Mouse (Mus musculus) brain, embryonic 14.5 days (tissue): ENCODE results near the gene Tns2.
A peak's percentile ranks its signal among the peaks of the same experiment; 100 is the strongest.

Experiments
- CTCF ChIP-seq: fragments of 200-500 bp; IDR thresholded peaks from 2 replicates; pipeline ENCODE4 v1.5.1; 2012; ENCODE audit warnings: inconsistent platforms, mild to moderate bottlenecking, moderate library complexity, borderline replicate concordance; ENCODE audit not compliant: insufficient read depth, insufficient read length; ENCODE audit errors: extremely low read depth
- POLR2A ChIP-seq: fragments of 200-500 bp; IDR thresholded peaks from 2 replicates; pipeline ENCODE4 v1.6.1; 2012; ENCODE audit warnings: mild to moderate bottlenecking, inconsistent platforms, borderline replicate concordance; ENCODE audit not compliant: poor library complexity, insufficient read depth, insufficient read length, severe bottlenecking; ENCODE audit errors: extremely low read depth

DNA sequence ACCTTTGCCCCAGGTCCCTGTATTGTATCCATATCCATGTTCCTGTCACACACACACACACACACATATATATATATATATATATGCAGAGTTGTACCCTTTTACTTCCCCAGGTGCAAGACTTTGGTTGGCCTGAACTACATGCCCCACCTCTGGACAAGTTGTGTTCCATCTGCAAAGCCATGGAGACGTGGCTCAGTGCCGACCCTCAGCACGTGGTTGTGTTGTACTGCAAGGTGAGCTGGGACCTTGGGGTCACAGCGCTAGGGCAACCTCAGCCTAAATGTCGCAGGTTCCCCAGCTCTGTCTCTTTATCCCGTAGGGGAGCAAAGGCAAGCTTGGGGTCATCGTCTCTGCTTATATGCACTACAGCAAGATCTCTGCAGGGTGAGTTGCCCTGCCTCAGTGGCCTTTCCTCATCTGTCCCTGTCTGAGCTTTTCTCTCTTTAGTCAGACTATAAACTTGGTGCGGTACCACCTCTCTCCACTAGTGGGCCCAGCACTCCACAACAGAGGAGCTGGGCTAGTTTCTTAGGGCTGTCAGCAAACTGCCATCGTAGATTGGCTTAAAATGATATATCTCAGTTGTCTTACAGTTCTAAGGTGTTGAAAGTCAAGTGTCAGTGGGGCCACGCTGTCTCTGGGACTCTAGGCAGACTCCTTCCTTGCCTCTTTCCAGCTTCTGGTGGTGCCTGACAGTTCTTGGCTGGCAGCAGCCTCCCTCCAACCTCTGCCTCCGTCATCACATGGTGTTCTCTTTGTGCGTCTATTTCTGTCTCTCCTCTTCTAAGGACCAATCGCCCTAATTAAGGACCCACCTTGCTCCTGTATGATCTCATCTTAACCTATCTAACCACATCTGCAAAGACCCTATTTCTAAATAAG, 7.7 kb downstream of the Tns2 start:
- TF ChIP-seq POLR2A (no peak), CTCF (peak; percentile 77; the same call in 1 of the 2 replicates)
